Mouse (Mus musculus): ENCODE measurements around the gene Gmeb2.

Gene Gmeb2

GRCm38 (mm10) chr2:181287958-181288350, at the start of gene Gmeb2:
TSS of gene Gmeb2 (minus strand) at chr2:181288035.
- peak; percentile 84 to 87 for DNase-seq (ENCODE audit: low spot score in 2 of 2)

GRCm38 (mm10) chr2:181334023-181334422, 46.2 kb upstream of the Gmeb2 start:
- DNase-seq (ENCODE audit: low spot score in 2 of 2) = peak; percentile 43 to 59

GRCm38 (mm10) chr2:181332542-181332941, 44.7 kb upstream of the Gmeb2 start:
- no peak for DNase-seq (ENCODE audit: low spot score in 2 of 2)

- DNase-seq (ENCODE audit: low spot score in 2 of 2) = no peak
Observed at GRCm38 (mm10) chr2:181326098-181326497, 38.3 kb upstream of the Gmeb2 start.

- no peak for DNase-seq (ENCODE audit: low spot score in 2 of 2)
Observed at GRCm38 (mm10) chr2:181322136-181322535, 34.3 kb upstream of the Gmeb2 start.

GRCm38 (mm10) chr2:181320103-181320499, 32.3 kb upstream of the Gmeb2 start:
- DNase-seq (ENCODE audit: low spot score in 2 of 2) = no peak

- DNase-seq (ENCODE audit: low spot score in 2 of 2) = peak; percentile 67 to 82
Observed at GRCm38 (mm10) chr2:181319248-181320102, 31.6 kb upstream of the Gmeb2 start, which contains the start of gene Rtel1. TSS of gene Rtel1 (plus strand) at chr2:181319739.

GRCm38 (mm10) chr2:181314080-181314810, 26.4 kb upstream of the Gmeb2 start, which contains the start of gene Stmn3:
TSS of gene Stmn3 (minus strand) at chr2:181314500.
- peak in 1 of 2 experiments; percentile 16 for DNase-seq (ENCODE audit: low spot score in 2 of 2)

GRCm38 (mm10) chr2:181313344-181314079, 25.7 kb upstream of the Gmeb2 start:
- DNase-seq (ENCODE audit: low spot score in 2 of 2) = no peak

GRCm38 (mm10) chr2:181313006-181313343, 25.1 kb upstream of the Gmeb2 start:
- DNase-seq (ENCODE audit: low spot score in 2 of 2) = no peak

- DNase-seq (ENCODE audit: low spot score in 2 of 2) = no peak
Observed at GRCm38 (mm10) chr2:181312435-181312834, 24.6 kb upstream of the Gmeb2 start.

- peak in 1 of 2 experiments; percentile 37 for DNase-seq (ENCODE audit: low spot score in 2 of 2)
Observed at GRCm38 (mm10) chr2:181307144-181307804, 19.4 kb upstream of the Gmeb2 start.

- DNase-seq (ENCODE audit: low spot score in 2 of 2) = no peak
Observed at GRCm38 (mm10) chr2:181304944-181305343, 17.1 kb upstream of the Gmeb2 start.

- DNase-seq (ENCODE audit: low spot score in 2 of 2) = no peak
Observed at GRCm38 (mm10) chr2:181302041-181302440, 14.2 kb upstream of the Gmeb2 start.

GRCm38 (mm10) chr2:181290937-181291336, 3.1 kb upstream of the Gmeb2 start:
- DNase-seq (ENCODE audit: low spot score in 2 of 2) = no peak

- DNase-seq (ENCODE audit: low spot score in 2 of 2) = no peak
Observed at GRCm38 (mm10) chr2:181288691-181289090, 856 bp upstream of the Gmeb2 start.

GRCm38 (mm10) chr2:181287338-181287957, 387 bp downstream of the Gmeb2 start:
- peak; percentile 65 to 76 for DNase-seq (ENCODE audit: low spot score in 2 of 2)

GRCm38 (mm10) chr2:181286629-181287337, 1.1 kb downstream of the Gmeb2 start:
- DNase-seq (ENCODE audit: low spot score in 2 of 2) = no peak

- DNase-seq (ENCODE audit: low spot score in 2 of 2) = no peak
Observed at GRCm38 (mm10) chr2:181279968-181280367, 7.9 kb downstream of the Gmeb2 start.

GRCm38 (mm10) chr2:181277866-181278265, 10.0 kb downstream of the Gmeb2 start:
- DNase-seq (ENCODE audit: low spot score in 2 of 2) = no peak
